Mouse (Mus musculus): ENCODE results near the gene Tmbim6. TPM values are rescaled to one million over a fixed set of nuclear protein-coding genes. Genes with fewer than 3 reads are reported as not detected.

Gene Tmbim6
- polyA plus RNA-seq, 1 experiment from 2014 or later = 290 TPM

GRCm38 (mm10) chr15:99358952-99359351 is 33.7 kb upstream of the Tmbim6 start:
- Histone ChIP-seq H3K27me3 (ENCODE audit: control insufficient read depth, insufficient read depth, low read length) (no peaks in the 10 kb centered on the region), H3K9me3 (replicated peaks; ENCODE audit: control insufficient read depth, low read length) (no peaks in the 10 kb centered on the region), H3K4me2 (ENCODE audit: low read depth, low read length) (no peak overlapping the region), H3K27ac (ENCODE audit: low read length) (no peak overlapping the region), H3K9ac (ENCODE audit: low read length) (no peak overlapping the region), H3K36me3 (ENCODE audit: control insufficient read depth, insufficient read depth) (no peaks in the 10 kb centered on the region), H3K4me1 (ENCODE audit: control insufficient read depth, insufficient read depth, low read length) (peaks cover 34% of the 10 kb centered on the region), H3K4me3 (ENCODE audit: low read length) (no peak overlapping the region)
- 82% methylated on average over 9 of the region's 9 CpGs for WGBS
- no peak for ATAC-seq (replicated peaks; ENCODE audit: extremely low read depth, insufficient read depth, low FRiP score)

- Histone ChIP-seq H3K36me3 (ENCODE audit: control insufficient read depth, insufficient read depth) (no peaks in the 10 kb centered on the region), H3K4me1 (ENCODE audit: control insufficient read depth, insufficient read depth, low read length) (peaks cover 23% of the 10 kb centered on the region), H3K9ac (ENCODE audit: low read length) (no peak overlapping the region), H3K27ac (ENCODE audit: low read length) (peak overlapping the region; percentile 68; the same call in 1 of the 2 replicates), H3K4me2 (ENCODE audit: low read depth, low read length) (no peak overlapping the region; the same call in 1 of the 2 replicates), H3K9me3 (replicated peaks; ENCODE audit: control insufficient read depth, low read length) (no peaks in the 10 kb centered on the region), H3K27me3 (ENCODE audit: control insufficient read depth, insufficient read depth, low read length) (no peaks in the 10 kb centered on the region), H3K4me3 (ENCODE audit: low read length) (no peak overlapping the region)
- WGBS = 58% methylated on average over 7 of the region's 7 CpGs
- no peak for ATAC-seq (replicated peaks; ENCODE audit: extremely low read depth, insufficient read depth, low FRiP score)
Measured at GRCm38 (mm10) chr15:99364022-99364530, 28.6 kb upstream of the Tmbim6 start.

GRCm38 (mm10) chr15:99364921-99365320 is 27.8 kb upstream of the Tmbim6 start:
- no peak for ATAC-seq (replicated peaks; ENCODE audit: extremely low read depth, insufficient read depth, low FRiP score)
- 0 out of 2 replicates have a peak overlapping the region, but pooled peaks have one; percentile 13 for H3K9ac ChIP-seq (ENCODE audit: low read length)

GRCm38 (mm10) chr15:99368583-99369266 is 24.0 kb upstream of the Tmbim6 start:
- no peaks in the 10 kb centered on the region for H3K27me3 ChIP-seq (ENCODE audit: control insufficient read depth, insufficient read depth, low read length)
- H3K27ac ChIP-seq (ENCODE audit: low read length) = peak overlapping the region; percentile 18
- H3K4me1 ChIP-seq (ENCODE audit: control insufficient read depth, insufficient read depth, low read length) = peaks cover 24% of the 10 kb centered on the region
- H3K4me3 ChIP-seq (ENCODE audit: low read length) = peak overlapping the region; percentile 93
- no peaks in the 10 kb centered on the region for H3K36me3 ChIP-seq (ENCODE audit: control insufficient read depth, insufficient read depth)
- H3K9ac ChIP-seq (ENCODE audit: low read length) = peak overlapping the region; percentile 96
- peak overlapping the region; percentile 74 for H3K4me2 ChIP-seq (ENCODE audit: low read depth, low read length)
- H3K9me3 ChIP-seq (replicated peaks; ENCODE audit: control insufficient read depth, low read length) = no peaks in the 10 kb centered on the region
- WGBS = 47% methylated on average over 4 of the region's 4 CpGs
- ATAC-seq (replicated peaks; ENCODE audit: extremely low read depth, insufficient read depth, low FRiP score) = no peak

More at GRCm38 (mm10) chr15:99364921-99365320, 27.8 kb upstream of the Tmbim6 start:
- Histone ChIP-seq H3K4me3 (ENCODE audit: low read length) (no peak overlapping the region), H3K27me3 (ENCODE audit: control insufficient read depth, insufficient read depth, low read length) (no peaks in the 10 kb centered on the region), H3K9me3 (replicated peaks; ENCODE audit: control insufficient read depth, low read length) (no peaks in the 10 kb centered on the region), H3K4me2 (ENCODE audit: low read depth, low read length) (peak overlapping the region; percentile 16; the same call in 1 of the 2 replicates), H3K27ac (ENCODE audit: low read length) (peak overlapping the region; percentile 49), H3K4me1 (ENCODE audit: control insufficient read depth, insufficient read depth, low read length) (peaks cover 21% of the 10 kb centered on the region), H3K36me3 (ENCODE audit: control insufficient read depth, insufficient read depth) (no peaks in the 10 kb centered on the region)
- 52% methylated on average over 8 of the region's 8 CpGs for WGBS

GRCm38 (mm10) chr15:99369391-99370171 is 23.1 kb upstream of the Tmbim6 start:
- WGBS = 2% methylated on average over 36 of the region's 39 CpGs
- Histone ChIP-seq H3K27ac (ENCODE audit: low read length) (peak overlapping the region; percentile 91), H3K9me3 (replicated peaks; ENCODE audit: control insufficient read depth, low read length) (no peaks in the 10 kb centered on the region), H3K4me1 (ENCODE audit: control insufficient read depth, insufficient read depth, low read length) (peaks cover 17% of the 10 kb centered on the region), H3K9ac (ENCODE audit: low read length) (peak overlapping the region; percentile 96), H3K4me2 (ENCODE audit: low read depth, low read length) (peak overlapping the region; percentile 74), H3K4me3 (ENCODE audit: low read length) (peak overlapping the region; percentile 93), H3K36me3 (ENCODE audit: control insufficient read depth, insufficient read depth) (no peaks in the 10 kb centered on the region), H3K27me3 (ENCODE audit: control insufficient read depth, insufficient read depth, low read length) (no peaks in the 10 kb centered on the region)
- peak; percentile 68 for ATAC-seq (replicated peaks; ENCODE audit: extremely low read depth, insufficient read depth, low FRiP score)

GRCm38 (mm10) chr15:99370259-99370691 is 22.4 kb upstream of the Tmbim6 start, which contains the start of gene Fmnl3:
Fmnl3 (minus strand) TSS chr15:99370482.
- H3K4me3 ChIP-seq (ENCODE audit: low read length) = peak within 1 kb of the TSS; percentile 93
- peak within 1 kb of the TSS; percentile 96 for H3K9ac ChIP-seq (ENCODE audit: low read length)
- H3K4me1 ChIP-seq (ENCODE audit: control insufficient read depth, insufficient read depth, low read length) = peaks cover 12% of the 10 kb centered on the region
- peak within 1 kb of the TSS; percentile 91 for H3K27ac ChIP-seq (ENCODE audit: low read length)
- under 1% methylated on average over 42 of the region's 48 CpGs for WGBS
- peak within 1 kb of the TSS; percentile 74 for H3K4me2 ChIP-seq (ENCODE audit: low read depth, low read length)
- no peaks in the 10 kb centered on the region for H3K36me3 ChIP-seq (ENCODE audit: control insufficient read depth, insufficient read depth)
- H3K9me3 ChIP-seq (replicated peaks; ENCODE audit: control insufficient read depth, low read length) = no peaks in the 10 kb centered on the region
- ATAC-seq (replicated peaks; ENCODE audit: extremely low read depth, insufficient read depth, low FRiP score) = peak; percentile 96
- no peaks in the 10 kb centered on the region for H3K27me3 ChIP-seq (ENCODE audit: control insufficient read depth, insufficient read depth, low read length)

GRCm38 (mm10) chr15:99371526-99372340 is 20.9 kb upstream of the Tmbim6 start:
- Histone ChIP-seq H3K9ac (ENCODE audit: low read length) (no peak overlapping the region), H3K4me3 (ENCODE audit: low read length) (no peak overlapping the region), H3K27me3 (ENCODE audit: control insufficient read depth, insufficient read depth, low read length) (no peaks in the 10 kb centered on the region), H3K4me1 (ENCODE audit: control insufficient read depth, insufficient read depth, low read length) (peaks cover 12% of the 10 kb centered on the region), H3K36me3 (ENCODE audit: control insufficient read depth, insufficient read depth) (no peaks in the 10 kb centered on the region), H3K27ac (ENCODE audit: low read length) (no peak overlapping the region), H3K9me3 (replicated peaks; ENCODE audit: control insufficient read depth, low read length) (no peaks in the 10 kb centered on the region), H3K4me2 (ENCODE audit: low read depth, low read length) (no peak overlapping the region)
- ATAC-seq (replicated peaks; ENCODE audit: extremely low read depth, insufficient read depth, low FRiP score) = no peak
- WGBS = 72% methylated on average over 7 of the region's 7 CpGs

- 77% methylated on average over 9 of the region's 9 CpGs for WGBS
- Histone ChIP-seq H3K9ac (ENCODE audit: low read length) (no peak overlapping the region), H3K36me3 (ENCODE audit: control insufficient read depth, insufficient read depth) (no peaks in the 10 kb centered on the region), H3K27ac (ENCODE audit: low read length) (no peak overlapping the region), H3K9me3 (replicated peaks; ENCODE audit: control insufficient read depth, low read length) (no peaks in the 10 kb centered on the region), H3K27me3 (ENCODE audit: control insufficient read depth, insufficient read depth, low read length) (no peaks in the 10 kb centered on the region), H3K4me1 (ENCODE audit: control insufficient read depth, insufficient read depth, low read length) (peaks cover 12% of the 10 kb centered on the region), H3K4me3 (ENCODE audit: low read length) (no peak overlapping the region), H3K4me2 (ENCODE audit: low read depth, low read length) (no peak overlapping the region)
- ATAC-seq (replicated peaks; ENCODE audit: extremely low read depth, insufficient read depth, low FRiP score) = no peak
Measured at GRCm38 (mm10) chr15:99372761-99373160, 19.9 kb upstream of the Tmbim6 start.
